In the genomic region with DNA sequence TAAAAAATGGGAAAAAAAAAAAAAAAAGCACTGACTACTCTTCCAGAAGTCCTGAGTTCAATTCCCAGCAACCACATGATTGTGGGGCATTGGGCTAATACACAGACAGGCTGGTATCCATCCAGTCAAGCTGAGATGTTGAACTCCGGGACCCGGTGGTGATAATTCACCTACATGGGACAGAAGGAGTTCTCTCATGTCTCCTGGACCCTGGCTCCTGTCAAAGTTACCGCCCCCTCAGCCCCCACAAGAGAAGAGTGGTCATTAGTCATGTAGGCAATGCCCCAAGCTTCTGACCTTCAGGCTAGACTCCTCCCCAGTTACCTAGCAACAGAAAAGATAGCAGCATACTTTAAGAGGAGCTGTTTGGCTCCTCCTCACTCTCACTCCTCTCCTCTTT, we compare ENCODE assay signal across 7 mouse cellular contexts. TPM values are rescaled to one million over a fixed set of nuclear protein-coding genes. Genes with fewer than 3 reads are reported as not detected.
DNase-seq lines count a peak whose midpoint lies in the region; ATAC-seq lines count a peak whose summit lies in the region.
"Not testable (repeated sequence)": the region's sequence is repeated elsewhere in the genome, so short reads cannot be mapped to it uniquely, and the experiment has no call there.

No protein-coding gene starts in this region.

- not testable (repeated sequence) for H3K27me3 ChIP-seq in heart, embryonic 13.5 days (replicated peaks); kidney, embryonic 14.5 days (ENCODE audit: control insufficient read depth, insufficient read depth, low read length); liver, embryonic 11.5 days (replicated peaks; ENCODE audit: control insufficient read depth, insufficient read depth, low read length)

- H3K36me3 ChIP-seq in heart, embryonic 13.5 days, result peaks cover 56% of the 10 kb centered on the region
- peaks cover 30% of the 10 kb centered on the region for H3K36me3 ChIP-seq in kidney, embryonic 14.5 days (ENCODE audit: control insufficient read depth, insufficient read depth, low read length)
- peaks cover 26% of the 10 kb centered on the region for H3K36me3 ChIP-seq in liver, embryonic 11.5 days (ENCODE audit: control insufficient read depth, insufficient read depth, low read length)

- not testable (repeated sequence) for H3K9ac ChIP-seq in heart, embryonic 13.5 days; kidney, embryonic 14.5 days (ENCODE audit: low read depth, low read length); liver, embryonic 11.5 days (ENCODE audit: low read depth, low read length)

- not testable (repeated sequence) for H3K9me3 ChIP-seq in heart, embryonic 13.5 days; kidney, embryonic 14.5 days (ENCODE audit: control insufficient read depth, low read length); liver, embryonic 11.5 days (ENCODE audit: control insufficient read depth, low read length)

- peak overlapping the region; percentile 8; the same call in 1 of the 2 replicates for H3K4me2 ChIP-seq in heart, embryonic 13.5 days
- H3K4me2 ChIP-seq in kidney, embryonic 14.5 days (replicated peaks; ENCODE audit: low read depth, low read length); liver, embryonic 11.5 days: not testable (repeated sequence)

- not testable (repeated sequence) for H3K4me3 ChIP-seq in heart, embryonic 13.5 days; kidney, embryonic 14.5 days (ENCODE audit: low read length); liver, embryonic 11.5 days (ENCODE audit: low read depth, low read length)

- DNase-seq in 3T3-L1 (ENCODE audit: low read depth, low spot score), result peak; percentile 34
- DNase-seq in adrenal gland, postnatal 14 days, result peak; percentile 36
- DNase-seq in heart, adult 11 months, result peak; percentile 71
- DNase-seq in liver, embryonic 11.5 days (ENCODE audit: low spot score), result not testable (repeated sequence)
- peak; percentile 27 for DNase-seq in ovary, postnatal 36 days (ENCODE audit: low spot score)

- ATAC-seq in heart, embryonic 13.5 days (ENCODE audit: extremely low read depth, insufficient number of reproducible peaks, low FRiP score, low TSS enrichment), result peak; percentile 19; the same call in 1 of the 2 replicates
- peak; percentile 87 for ATAC-seq in kidney, embryonic 14.5 days (ENCODE audit: low FRiP score, low TSS enrichment)
- ATAC-seq in liver, embryonic 11.5 days (replicated peaks; ENCODE audit: low FRiP score), result 0 out of 2 replicates have a peak, but pooled peaks have one; percentile 36

- 23% methylated on average over 3 of the region's 3 CpGs for WGBS in heart, embryonic 13.5 days
- 26% methylated on average over 3 of the region's 3 CpGs for WGBS in kidney, embryonic 14.5 days
- WGBS in liver, embryonic 11.5 days, result 63% methylated on average over 3 of the region's 3 CpGs

- H3K27ac ChIP-seq in heart, embryonic 13.5 days (replicated peaks), result peak overlapping the region; percentile 53
- H3K27ac ChIP-seq in kidney, embryonic 14.5 days (ENCODE audit: low read depth, low read length); liver, embryonic 11.5 days (ENCODE audit: low read depth, low read length): not testable (repeated sequence)

- H3K4me1 ChIP-seq in heart, embryonic 13.5 days; kidney, embryonic 14.5 days (ENCODE audit: control insufficient read depth, insufficient read depth, low read length); liver, embryonic 11.5 days (replicated peaks; ENCODE audit: control insufficient read depth, insufficient read depth, low read length): not testable (repeated sequence)

RNA-seq across cellular contexts. Expression of gene Mnt, which starts 19.7 kb away (rescaled TPM):
- total RNA-seq in adrenal gland, postnatal 14 days (2021), result 22.8 and 29.9 TPM in 2 replicates
- polyA plus RNA-seq in heart, embryonic 13.5 days (2015; fragmentation: Nextera tagmentation; extraction: Ambion mirVana), result 3.3 and 3.5 TPM in 2 replicates
- polyA plus RNA-seq in kidney, embryonic 14.5 days (2014; fragmentation: Nextera tagmentation; extraction: Ambion mirVana), result 4.9 and 6.6 TPM in 2 replicates
- 3.5 and 3.9 TPM in 2 replicates for polyA plus RNA-seq in liver, embryonic 11.5 days (2014; fragmentation: Nextera tagmentation; extraction: Ambion mirVana)

RNA-seq across cellular contexts. Expression of gene Mettl16, which starts 40.4 kb away (rescaled TPM):
- 24.1 and 29.2 TPM in 2 replicates for total RNA-seq in adrenal gland, postnatal 14 days (2021)
- polyA plus RNA-seq in heart, embryonic 13.5 days (2015; fragmentation: Nextera tagmentation; extraction: Ambion mirVana), result 29.2 and 32.8 TPM in 2 replicates
- polyA plus RNA-seq in kidney, embryonic 14.5 days (2014; fragmentation: Nextera tagmentation; extraction: Ambion mirVana), result 34.6 and 42.0 TPM in 2 replicates
- polyA plus RNA-seq in liver, embryonic 11.5 days (2014; fragmentation: Nextera tagmentation; extraction: Ambion mirVana), result 57.7 and 63.0 TPM in 2 replicates

Comparison
In these comparisons a context has a peak if more than half of its experiments do, and no peak if none do; other contexts are left out.
1. ATAC-seq: peak in every context shown above with its lines; median percentile 87 in kidney, embryonic 14.5 days; 36 in liver, embryonic 11.5 days; 19 in heart, embryonic 13.5 days.